ENCODE assay signal across 8 mouse cellular contexts in the genomic region with DNA sequence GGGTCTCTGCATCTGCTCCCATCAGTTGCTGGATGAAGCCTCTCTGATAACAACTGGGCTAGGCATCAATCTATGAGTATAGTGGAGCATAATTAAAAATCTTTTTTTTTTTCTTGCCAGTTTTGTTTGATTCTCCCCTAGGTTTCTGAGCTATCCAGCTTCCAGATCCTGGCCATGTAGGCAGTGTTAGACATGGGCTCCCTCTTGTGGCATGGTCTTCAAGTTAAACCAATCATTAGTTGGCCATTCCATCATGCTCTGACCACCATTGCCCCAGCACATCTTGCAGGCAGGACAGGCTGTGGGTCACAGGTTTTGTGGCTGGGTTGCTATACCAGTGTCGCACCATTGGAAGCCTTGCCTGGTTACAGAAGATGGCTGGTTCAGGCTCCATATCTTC.
A peak's percentile ranks its signal among the peaks of the same experiment; 100 is the strongest.
DNase-seq lines count a peak whose midpoint lies in the region; ATAC-seq and TF ChIP-seq lines count a peak whose summit lies in the region.

No protein-coding gene starts in this region.

- no peak for ATAC-seq in lung, embryonic 14.5 days (ENCODE audit: insufficient read depth)
- ATAC-seq in forebrain, embryonic 13.5 days: no peak

- H3K27ac ChIP-seq in lung, embryonic 14.5 days (ENCODE audit: low read depth): no peak overlapping the region
- no peak overlapping the region for H3K27ac ChIP-seq in forebrain, embryonic 13.5 days

- no peaks in the 10 kb centered on the region for H3K4me1 ChIP-seq in lung, embryonic 14.5 days (ENCODE audit: insufficient read depth)
- H3K4me1 ChIP-seq in forebrain, embryonic 13.5 days: no peaks in the 10 kb centered on the region

- H3K4me3 ChIP-seq in lung, embryonic 14.5 days (ENCODE audit: low read depth, low read length): no peak overlapping the region
- H3K4me3 ChIP-seq in forebrain, embryonic 13.5 days: no peak overlapping the region

- H3K27me3 ChIP-seq in lung, embryonic 14.5 days (ENCODE audit: insufficient read depth, low read length): no peaks in the 10 kb centered on the region
- no peaks in the 10 kb centered on the region for H3K27me3 ChIP-seq in forebrain, embryonic 13.5 days

- no peaks in the 10 kb centered on the region for H3K9me3 ChIP-seq in lung, embryonic 14.5 days (ENCODE audit: low read depth, low read length)
- H3K9me3 ChIP-seq in forebrain, embryonic 13.5 days (replicated peaks): no peaks in the 10 kb centered on the region

- H3K4me2 ChIP-seq in lung, embryonic 14.5 days: no peak overlapping the region
- no peak overlapping the region for H3K4me2 ChIP-seq in forebrain, embryonic 13.5 days

- peak; percentile 10 to 27 for DNase-seq in frontal cortex, postnatal 36 days (ENCODE audit: low spot score in 2 of 2)
- DNase-seq in frontal cortex, postnatal 25 days (ENCODE audit: low spot score in 2 of 2): no peak
- DNase-seq in lung, embryonic 14.5 days: peak; percentile 69
- no peak for DNase-seq in lung, postnatal 25 days (ENCODE audit: low spot score)
- DNase-seq in adrenal gland, postnatal 10 days: peak; percentile 40
- peak; percentile 16 for DNase-seq in lung, postnatal 14 days
- DNase-seq in heart, adult 18-20 months: no peak

- WGBS in lung, embryonic 14.5 days: 75% methylated on average over 1 of the region's 1 CpGs
- WGBS in forebrain, embryonic 13.5 days: 96% methylated on average over 1 of the region's 1 CpGs

- no peaks in the 10 kb centered on the region for H3K36me3 ChIP-seq in lung, embryonic 14.5 days (ENCODE audit: insufficient read depth)
- H3K36me3 ChIP-seq in forebrain, embryonic 13.5 days (ENCODE audit: poor library complexity, severe bottlenecking): no peaks in the 10 kb centered on the region

- peak; percentile 67 for TF ChIP-seq CTCF in lung, embryonic 14.5 days (IDR thresholded peaks at IDR 0.05; ENCODE audit: low read depth)

- H3K9ac ChIP-seq in lung, embryonic 14.5 days: no peak overlapping the region
- H3K9ac ChIP-seq in forebrain, embryonic 13.5 days: no peak overlapping the region

Comparison
In these comparisons a context has a peak if more than half of its experiments do, and no peak if none do; other contexts are left out.
1. DNase-seq: peak in frontal cortex, postnatal 36 days (2 of 2), lung, embryonic 14.5 days (single experiment), adrenal gland, postnatal 10 days (single experiment) and lung, postnatal 14 days (single experiment); none in frontal cortex, postnatal 25 days (0 of 2), lung, postnatal 25 days (single experiment) and heart, adult 18-20 months (0 of 2).